ENCODE assay signal across 27 mouse cellular contexts in genomic region chr1:133409786-133410185, GRCm38 (mm10). TPM values are rescaled to one million over a fixed set of nuclear protein-coding genes. Genes with fewer than 3 reads are reported as not detected.
DNase-seq lines count a peak whose midpoint lies in the region; ATAC-seq and TF ChIP-seq lines count a peak whose summit lies in the region.
"Had no signal": no experiment of that assay in that cellular context is flagged by ENCODE, and none has a peak within 500 bp of the region (broad histone marks: within the 10 kb centered on the region; RNA-seq: fewer than 3 reads in every experiment).

No protein-coding gene starts in this region.

- H3K27me3 ChIP-seq in kidney, adult 2 months (replicated peaks; ENCODE audit: control insufficient read depth, insufficient read depth, low read length), result no peaks in the 10 kb centered on the region
- H3K27me3 ChIP-seq in lung, postnatal 0 days (replicated peaks; ENCODE audit: insufficient read depth, low read length), result no peaks in the 10 kb centered on the region
- H3K27me3 ChIP-seq: midbrain, embryonic 13.5 days; neural tube, embryonic 13.5 days had no signal

- ATAC-seq in lung, postnatal 0 days, result no peak
- ATAC-seq in cerebellum, adult (ENCODE audit: insufficient number of reproducible peaks, low FRiP score, low TSS enrichment), result no peak
- ATAC-seq: inflammation-experienced regulatory T-cells, adult 6 months had no signal

- no peaks in the 10 kb centered on the region for H3K36me3 ChIP-seq in kidney, adult 2 months (ENCODE audit: control insufficient read depth, insufficient read depth, low read length)
- no peaks in the 10 kb centered on the region for H3K36me3 ChIP-seq in lung, postnatal 0 days (ENCODE audit: insufficient read depth, low read length)
- H3K36me3 ChIP-seq: forebrain, embryonic 12.5 days; midbrain, embryonic 13.5 days; neural tube, embryonic 13.5 days had no signal

- H3K27ac ChIP-seq in kidney, adult 2 months (ENCODE audit: insufficient read depth, low read depth, low read length), result no peak overlapping the region
- no peak overlapping the region for H3K27ac ChIP-seq in lung, postnatal 0 days (ENCODE audit: low read length)
- H3K27ac ChIP-seq: forebrain, embryonic 12.5 days; hindbrain, embryonic 14.5 days; liver, embryonic 14.5 days; midbrain, embryonic 13.5 days; neural tube, embryonic 13.5 days had no signal

- 61% methylated on average over 9 of the region's 9 CpGs for WGBS in kidney, adult 2 months
- WGBS in lung, postnatal 0 days, result 81% methylated on average over 9 of the region's 9 CpGs

- H3K9me3 ChIP-seq in lung, postnatal 0 days (ENCODE audit: low read length), result no peaks in the 10 kb centered on the region
- H3K9me3 ChIP-seq: forebrain, embryonic 12.5 days; midbrain, embryonic 13.5 days; neural tube, embryonic 13.5 days had no signal

- H3K4me1 ChIP-seq in kidney, adult 2 months (ENCODE audit: control insufficient read depth, insufficient read depth, low read length), result peaks cover 48% of the 10 kb centered on the region
- H3K4me1 ChIP-seq in lung, postnatal 0 days (ENCODE audit: insufficient read depth, low read depth, low read length), result peaks cover 27% of the 10 kb centered on the region; the same call in 1 of the 2 replicates

- H3K9ac ChIP-seq in lung, postnatal 0 days (replicated peaks; ENCODE audit: low read depth), result no peak overlapping the region
- H3K9ac ChIP-seq: forebrain, embryonic 12.5 days; hindbrain, embryonic 14.5 days; liver, embryonic 14.5 days; midbrain, embryonic 13.5 days had no signal

- no peak overlapping the region for H3K4me2 ChIP-seq in lung, postnatal 0 days (replicated peaks; ENCODE audit: low read depth, low read length)
- H3K4me2 ChIP-seq: forebrain, embryonic 12.5 days; hindbrain, embryonic 14.5 days; midbrain, embryonic 13.5 days; neural tube, embryonic 13.5 days had no signal

- peak; percentile 73 for DNase-seq in kidney, adult 2 months
- DNase-seq in kidney, adult 18-20 months, result no peak
- DNase-seq in lung, postnatal 36 days, result peak; percentile 1
- DNase-seq in lung, postnatal 0 days (ENCODE audit: low spot score), result no peak
- DNase-seq in testis, postnatal 10 days (ENCODE audit: low spot score), result peak; percentile 26
- DNase-seq in testis, postnatal 14 days (ENCODE audit: low spot score), result no peak
- DNase-seq: adrenal gland, postnatal 25 days; B cell, adult 2 months; cerebellum, adult 18-20 months; cerebellum, postnatal 10 days; gastrocnemius, postnatal 10 days; layer of hippocampus, adult 9-11 months; liver; lung, adult 2 months; lung, postnatal 14 days; right cerebral cortex, postnatal 4 days had no signal

- no peak overlapping the region for H3K4me3 ChIP-seq in kidney, adult 2 months (ENCODE audit: insufficient read depth, low read depth, low read length)
- no peak overlapping the region for H3K4me3 ChIP-seq in lung, postnatal 0 days (ENCODE audit: low read depth, low read length)
- H3K4me3 ChIP-seq: erythroblast, embryonic 14.5 days; forebrain, embryonic 12.5 days; midbrain, embryonic 13.5 days; neural tube, embryonic 13.5 days had no signal

- TF ChIP-seq POLR2A in kidney, adult 2 months (IDR thresholded peaks at IDR 0.05; ENCODE audit: low read depth, low read length), result no peak

- TF ChIP-seq CTCF in kidney, adult 2 months (conservative IDR thresholded peaks at IDR 0.05; ENCODE audit: insufficient read depth, insufficient read length, low read depth, low read length), result no peak
- no peak for TF ChIP-seq CTCF in lung, postnatal 0 days (IDR thresholded peaks at IDR 0.05)

- TF ChIP-seq EP300 in lung, postnatal 0 days (IDR thresholded peaks at IDR 0.05), result no peak

RNA-seq across cellular contexts. Expression of gene Sox13, which starts 14.4 kb away (rescaled TPM):
- polyA plus RNA-seq in kidney, adult 2 months (2012; rRNA removed), result 46.7 and 51.2 TPM in 2 replicates
- polyA plus RNA-seq in lung, postnatal 0 days (2015; fragmentation: Nextera tagmentation; extraction: Ambion mirVana), result 13.8 and 14.8 TPM in 2 replicates
- polyA plus RNA-seq: inflammation-experienced regulatory T-cells, adult 6 months had no signal

RNA-seq across cellular contexts. Expression of gene Etnk2, which starts 46.4 kb away (rescaled TPM):
- polyA plus RNA-seq in kidney, adult 2 months (2012; rRNA removed), result 5.4 and 5.6 TPM in 2 replicates
- 0.77 and 0.81 TPM in 2 replicates for polyA plus RNA-seq in lung, postnatal 0 days (2015; fragmentation: Nextera tagmentation; extraction: Ambion mirVana)
- polyA plus RNA-seq: erythroblast, embryonic 14.5 days; inflammation-experienced regulatory T-cells, adult 6 months had no signal

RNA-seq across cellular contexts. Expression of gene Ren1, which starts 59.5 kb away (rescaled TPM):
- polyA plus RNA-seq in kidney, adult 2 months (2012; rRNA removed), result 187 and 262 TPM in 2 replicates
- 0.61 and 1.3 TPM in 2 replicates for polyA plus RNA-seq in lung, postnatal 0 days (2015; fragmentation: Nextera tagmentation; extraction: Ambion mirVana)
- polyA plus RNA-seq: erythroblast, embryonic 14.5 days; forebrain, embryonic 12.5 days; heart, embryonic 14.5 days; inflammation-experienced regulatory T-cells, adult 6 months; limb, embryonic 11.5 days; midbrain, embryonic 13.5 days; spleen, adult 2 months had no signal

Comparison
In these comparisons a context has a peak if more than half of its experiments do, and no peak if none do; other contexts are left out.
1. DNase-seq: peak in kidney, adult 2 months (single experiment), lung, postnatal 36 days (single experiment) and testis, postnatal 10 days (single experiment); none in kidney, adult 18-20 months (single experiment), lung, postnatal 0 days (single experiment) and testis, postnatal 14 days (single experiment).
2. RNA of gene Ren1, which starts 59.5 kb away (polyA plus RNA-seq): 187 to 262 TPM in kidney, adult 2 months; 0.61 to 1.3 TPM in lung, postnatal 0 days; every median in the first group is over 10 times any median in the second.